Mouse (Mus musculus) urinary bladder, adult 2 months (tissue): ENCODE measurements around the gene Ldah. TPM values are rescaled to one million over a fixed set of nuclear protein-coding genes. Genes with fewer than 3 reads are reported as not detected.

Experiments used
- DNase-seq: peaks from one replicate; pipeline ENCODE4 v3.0.0; 2022; ENCODE audit warnings: low spot score
- polyA plus RNA-seq: library from polyadenylated mRNA; depleted of rRNA; stranded (reverse); fragments of >200 nt; gene quantifications from 2 replicates; pipeline ENCODE4 v1.2.3, GENCODE M21; 2012; rRNA removed

The Ldah gene
- polyA plus RNA-seq, 1 experiment = 43.4 TPM

- peak; percentile 77 for DNase-seq
These were observed 105.4 kb downstream of the Ldah start, which contains the start of gene Hs1bp3 for GRCm38 (mm10) chr12:8313270-8313771. Gene Hs1bp3, plus strand, starts transcription at chr12:8313432.

- no peak for DNase-seq
These were observed 105.9 kb downstream of the Ldah start for GRCm38 (mm10) chr12:8313773-8314172.

- no peak for DNase-seq
These were observed 108.6 kb downstream of the Ldah start for GRCm38 (mm10) chr12:8316541-8316940.

- peak; percentile 72 for DNase-seq
These were observed 112.3 kb downstream of the Ldah start for GRCm38 (mm10) chr12:8320084-8320713.

- no peak for DNase-seq
These were observed 113.6 kb downstream of the Ldah start for GRCm38 (mm10) chr12:8321506-8321905.

GRCm38 (mm10) chr12:8324086-8324485, 116.2 kb downstream of the Ldah start:
- DNase-seq = no peak

- no peak for DNase-seq
These were observed 117.5 kb downstream of the Ldah start for GRCm38 (mm10) chr12:8325245-8325942.

GRCm38 (mm10) chr12:8325943-8326522, 118.1 kb downstream of the Ldah start:
- DNase-seq = no peak

GRCm38 (mm10) chr12:8326825-8327674, 119.1 kb downstream of the Ldah start:
- peak; percentile 95 for DNase-seq

- no peak for DNase-seq
These were observed 119.8 kb downstream of the Ldah start for GRCm38 (mm10) chr12:8327675-8328053.

- DNase-seq = no peak
These were observed 121.3 kb downstream of the Ldah start for GRCm38 (mm10) chr12:8329236-8329635.

- DNase-seq = no peak
These were observed 123.7 kb downstream of the Ldah start for GRCm38 (mm10) chr12:8331489-8332173.

- DNase-seq = no peak
These were observed 124.3 kb downstream of the Ldah start for GRCm38 (mm10) chr12:8332174-8332542.

- no peak for DNase-seq
These were observed 125.7 kb downstream of the Ldah start for GRCm38 (mm10) chr12:8333617-8334016.

GRCm38 (mm10) chr12:8334261-8334660, 126.4 kb downstream of the Ldah start:
- DNase-seq = no peak

Other genes with a start within 250 kb of the Ldah start
- 0.01 and 0.09 TPM in 2 replicates for gene Apob, start 230.5 kb upstream of the Ldah start, polyA plus RNA-seq
- 0.06 TPM in 1 of 2 replicates, not detected in the other for gene Gdf7, start 93.8 kb downstream of the Ldah start, polyA plus RNA-seq
- gene Hs1bp3, start 105.3 kb downstream of the Ldah start, polyA plus RNA-seq = 16.7 and 19.7 TPM in 2 replicates